Mouse (Mus musculus): ENCODE results near the gene Igdcc4. TPM values are rescaled to one million over a fixed set of nuclear protein-coding genes. Genes with fewer than 3 reads are reported as not detected.

The Igdcc4 gene
- total and polyA plus RNA-seq, 3 experiments: 7.3 to 12.4 (median 10.2) TPM

DNA sequence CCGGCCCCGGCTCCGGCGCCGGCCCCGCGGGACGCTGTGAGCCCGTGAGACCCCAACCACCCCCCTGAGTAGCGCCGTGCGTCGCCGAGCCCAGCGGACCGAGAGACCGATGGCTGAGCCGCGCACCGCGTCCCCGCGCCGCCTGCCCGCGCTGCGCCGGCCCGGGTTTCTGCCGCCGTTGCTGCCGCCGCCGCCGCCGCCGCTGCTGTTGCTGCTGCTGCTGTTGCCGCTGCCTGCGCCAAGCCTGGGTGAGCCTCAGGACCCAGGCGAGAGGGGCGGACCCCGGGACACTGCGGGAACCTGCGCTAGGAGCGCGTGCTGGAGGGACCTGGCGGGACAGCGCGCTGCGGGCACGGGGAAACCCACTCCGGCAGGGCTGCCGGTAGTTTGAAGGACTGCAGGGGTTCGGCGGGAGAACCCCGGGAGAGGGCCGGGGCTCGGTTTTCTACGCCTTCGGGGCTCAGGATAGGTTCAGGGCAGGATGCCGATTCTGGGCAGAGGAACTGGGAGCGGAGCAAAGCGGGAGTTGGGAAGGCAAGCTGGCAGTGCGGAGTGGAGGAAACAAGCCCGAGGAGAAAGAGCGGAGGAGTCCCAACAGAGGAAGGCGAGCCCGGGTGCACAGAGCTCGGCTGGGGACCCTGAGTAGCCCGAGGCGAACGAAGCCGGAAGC lies 40.2 kb downstream of the Igdcc4 start:
- H3K4me3 ChIP-seq: peak overlapping the region; percentile 62
- H3K79me2 ChIP-seq (replicated peaks; ENCODE audit: control insufficient read depth, insufficient read depth, low read length): no peaks in the 10 kb centered on the region
- intact Hi-C loops (cut with DNase I): no loop called here
- 0 out of 2 replicates have a peak, but pooled peaks cover 2% of the 10 kb centered on the region for H3K4me1 ChIP-seq (ENCODE audit: control insufficient read depth, insufficient read depth, low read length)
- no peak overlapping the region for H3K27ac ChIP-seq
- H3K27me3 ChIP-seq (ENCODE audit: control insufficient read depth, insufficient read depth, low read length): no peaks in the 10 kb centered on the region; the same call in 1 of the 2 replicates
- peak overlapping the region; percentile 62 for H3K9ac ChIP-seq (ENCODE audit: low read depth, low read length)
- TF ChIP-seq CTCF (IDR thresholded peaks at IDR 0.05): no peak
- no peak for TF ChIP-seq EP300 (IDR thresholded peaks at IDR 0.05; ENCODE audit: insufficient read depth, low read depth, low read length)
- no peak for TF ChIP-seq POLR2A (IDR thresholded peaks at IDR 0.05; ENCODE audit: insufficient read depth, low read depth, low read length)
- DNase-seq: peak; percentile 54 to 67
- no peaks in the 10 kb centered on the region for H3K36me3 ChIP-seq (ENCODE audit: control insufficient read depth, insufficient read depth, low read length)
- under 1% methylated on average over 73 of the region's 73 CpGs for WGBS

DNA sequence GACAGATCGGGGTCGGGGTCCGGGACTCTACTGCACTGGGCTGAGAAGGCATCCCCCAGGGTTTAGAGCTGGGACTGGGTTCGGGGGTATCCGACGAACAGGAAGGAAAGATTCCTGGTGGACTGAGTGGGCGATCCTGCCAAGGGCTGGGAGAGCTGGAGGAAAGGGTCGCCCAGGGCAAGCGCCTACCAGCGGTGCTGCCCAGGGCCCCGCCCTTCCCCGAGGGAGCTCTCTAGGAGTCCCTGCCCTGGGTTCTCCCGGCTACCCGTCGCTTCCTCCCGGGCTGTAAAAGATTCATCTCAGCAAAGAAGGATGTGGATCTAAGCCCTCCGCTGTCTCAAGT lies 40.7 kb downstream of the Igdcc4 start:
- TF ChIP-seq POLR2A (IDR thresholded peaks at IDR 0.05; ENCODE audit: insufficient read depth, low read depth, low read length) (no peak), CTCF (IDR thresholded peaks at IDR 0.05) (no peak), EP300 (IDR thresholded peaks at IDR 0.05; ENCODE audit: insufficient read depth, low read depth, low read length) (no peak)
- peak in 1 of 2 experiments; percentile 37 for DNase-seq

DNA sequence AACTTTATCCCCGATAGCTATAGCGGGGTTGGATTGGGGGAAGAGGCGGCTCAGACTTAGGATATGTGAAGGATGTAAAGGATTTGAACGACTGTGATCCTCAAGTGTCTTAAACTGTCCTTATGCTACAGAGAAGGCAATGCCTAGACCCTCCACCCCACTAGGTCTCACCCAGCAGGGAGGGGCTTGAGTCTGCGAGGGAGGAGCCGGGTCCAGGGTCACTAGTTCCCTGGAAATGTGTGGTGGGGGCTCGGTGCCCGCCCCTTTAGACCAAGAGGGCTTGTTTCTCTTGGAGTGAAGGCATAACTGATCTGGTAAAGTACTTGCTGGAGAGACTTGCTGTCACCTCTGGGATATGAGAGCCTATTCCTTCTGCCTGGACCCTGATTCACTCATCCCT lies 41.1 kb downstream of the Igdcc4 start:
- no peaks in the 10 kb centered on the region for H3K36me3 ChIP-seq (ENCODE audit: control insufficient read depth, insufficient read depth, low read length)
- TF ChIP-seq POLR2A (IDR thresholded peaks at IDR 0.05; ENCODE audit: insufficient read depth, low read depth, low read length): no peak
- TF ChIP-seq EP300 (IDR thresholded peaks at IDR 0.05; ENCODE audit: insufficient read depth, low read depth, low read length): no peak
- no peak for TF ChIP-seq CTCF (IDR thresholded peaks at IDR 0.05)
- no peaks in the 10 kb centered on the region; the same call in 1 of the 2 replicates for H3K27me3 ChIP-seq (ENCODE audit: control insufficient read depth, insufficient read depth, low read length)
- peak overlapping the region; percentile 62; the same call in 1 of the 2 replicates for H3K4me3 ChIP-seq
- intact Hi-C loops (cut with DNase I): no loop called here
- no peaks in the 10 kb centered on the region for H3K79me2 ChIP-seq (replicated peaks; ENCODE audit: control insufficient read depth, insufficient read depth, low read length)
- WGBS: 8% methylated on average over 8 of the region's 8 CpGs
- H3K4me1 ChIP-seq (ENCODE audit: control insufficient read depth, insufficient read depth, low read length): 0 out of 2 replicates have a peak, but pooled peaks cover 2% of the 10 kb centered on the region
- no peak overlapping the region for H3K27ac ChIP-seq
- H3K9ac ChIP-seq (ENCODE audit: low read depth, low read length): no peak overlapping the region
- no peak for DNase-seq

More for the DNA sequence above, 40.7 kb downstream of the Igdcc4 start:
- Histone ChIP-seq H3K9ac (ENCODE audit: low read depth, low read length) (no peak overlapping the region), H3K4me3 (peak overlapping the region; percentile 62), H3K79me2 (replicated peaks; ENCODE audit: control insufficient read depth, insufficient read depth, low read length) (no peaks in the 10 kb centered on the region), H3K27ac (no peak overlapping the region), H3K4me1 (ENCODE audit: control insufficient read depth, insufficient read depth, low read length) (0 out of 2 replicates have a peak, but pooled peaks cover 2% of the 10 kb centered on the region), H3K27me3 (ENCODE audit: control insufficient read depth, insufficient read depth, low read length) (no peaks in the 10 kb centered on the region; the same call in 1 of the 2 replicates), H3K36me3 (ENCODE audit: control insufficient read depth, insufficient read depth, low read length) (no peaks in the 10 kb centered on the region)
- WGBS: 4% methylated on average over 14 of the region's 17 CpGs
- intact Hi-C loops (cut with DNase I): no loop called here

GRCm38 (mm10) chr9:65146001-65146400 lies 44.7 kb downstream of the Igdcc4 start:
- H3K4me3 ChIP-seq: no peak overlapping the region
- no peak overlapping the region for H3K9ac ChIP-seq (ENCODE audit: low read depth, low read length)
- no peak for DNase-seq
- no peak overlapping the region for H3K27ac ChIP-seq
- no peaks in the 10 kb centered on the region for H3K36me3 ChIP-seq (ENCODE audit: control insufficient read depth, insufficient read depth, low read length)
- intact Hi-C loops (cut with DNase I): no loop called here
- 88% methylated on average over 5 of the region's 5 CpGs for WGBS
- H3K27me3 ChIP-seq (ENCODE audit: control insufficient read depth, insufficient read depth, low read length): no peaks in the 10 kb centered on the region; the same call in 1 of the 2 replicates
- no peaks in the 10 kb centered on the region for H3K4me1 ChIP-seq (ENCODE audit: control insufficient read depth, insufficient read depth, low read length)
- no peaks in the 10 kb centered on the region for H3K79me2 ChIP-seq (replicated peaks; ENCODE audit: control insufficient read depth, insufficient read depth, low read length)
- TF ChIP-seq CTCF (IDR thresholded peaks at IDR 0.05) (no peak), POLR2A (IDR thresholded peaks at IDR 0.05; ENCODE audit: insufficient read depth, low read depth, low read length) (no peak)

- H3K79me2 ChIP-seq (replicated peaks; ENCODE audit: control insufficient read depth, insufficient read depth, low read length): no peaks in the 10 kb centered on the region
- intact Hi-C loops (cut with DNase I): no loop called here
- no peaks in the 10 kb centered on the region for H3K36me3 ChIP-seq (ENCODE audit: control insufficient read depth, insufficient read depth, low read length)
- H3K9ac ChIP-seq (ENCODE audit: low read depth, low read length): no peak overlapping the region
- no peak overlapping the region for H3K4me3 ChIP-seq
- DNase-seq: no peak
- H3K27me3 ChIP-seq (ENCODE audit: control insufficient read depth, insufficient read depth, low read length): no peaks in the 10 kb centered on the region
- TF ChIP-seq POLR2A (IDR thresholded peaks at IDR 0.05; ENCODE audit: insufficient read depth, low read depth, low read length) (no peak), CTCF (IDR thresholded peaks at IDR 0.05) (no peak), EP300 (IDR thresholded peaks at IDR 0.05; ENCODE audit: insufficient read depth, low read depth, low read length) (no peak)
- H3K27ac ChIP-seq: no peak overlapping the region
- 74% methylated on average over 7 of the region's 7 CpGs for WGBS
- no peaks in the 10 kb centered on the region for H3K4me1 ChIP-seq (ENCODE audit: control insufficient read depth, insufficient read depth, low read length)
These were observed 47.2 kb downstream of the Igdcc4 start for GRCm38 (mm10) chr9:65148507-65148906.

- no peaks in the 10 kb centered on the region; the same call in 1 of the 2 replicates for H3K27me3 ChIP-seq (ENCODE audit: control insufficient read depth, insufficient read depth, low read length)
- intact Hi-C loops (cut with DNase I): no loop called here
- WGBS: 80% methylated on average over 6 of the region's 6 CpGs
- no peak for DNase-seq
- no peak overlapping the region for H3K27ac ChIP-seq
- no peak for TF ChIP-seq EP300 (IDR thresholded peaks at IDR 0.05; ENCODE audit: insufficient read depth, low read depth, low read length)
- no peak for TF ChIP-seq POLR2A (IDR thresholded peaks at IDR 0.05; ENCODE audit: insufficient read depth, low read depth, low read length)
- TF ChIP-seq CTCF (IDR thresholded peaks at IDR 0.05): no peak
- H3K4me1 ChIP-seq (ENCODE audit: control insufficient read depth, insufficient read depth, low read length): no peaks in the 10 kb centered on the region
- H3K4me3 ChIP-seq: no peak overlapping the region
- no peak overlapping the region for H3K9ac ChIP-seq (ENCODE audit: low read depth, low read length)
- no peaks in the 10 kb centered on the region for H3K79me2 ChIP-seq (replicated peaks; ENCODE audit: control insufficient read depth, insufficient read depth, low read length)
- no peaks in the 10 kb centered on the region for H3K36me3 ChIP-seq (ENCODE audit: control insufficient read depth, insufficient read depth, low read length)
These were observed 51.5 kb downstream of the Igdcc4 start for GRCm38 (mm10) chr9:65152711-65153330.
